Mouse (Mus musculus) heart, postnatal 10 days (tissue): ENCODE measurements around the gene Adam10. TPM values are rescaled to one million over a fixed set of nuclear protein-coding genes. Genes with fewer than 3 reads are reported as not detected.

Experiments used
- DNase-seq, 2 experiments: peaks; one replicate each; pipeline ENCODE4 v3.0.0; 2021
- intact Hi-C: fragments of 180-260 bp; cut with DNase I; formaldehyde crosslinking; loops from one replicate; pipeline ENCODE4 v1.15.1; 2025
- total RNA-seq, 2 experiments: library from RNA; stranded (reverse); gene quantifications; 2 replicates each; pipeline ENCODE4 v1.2.3; 2021

Gene Adam10
- 10 to 100 TPM; 66.0 to 80.3 TPM for total RNA-seq

DNA sequence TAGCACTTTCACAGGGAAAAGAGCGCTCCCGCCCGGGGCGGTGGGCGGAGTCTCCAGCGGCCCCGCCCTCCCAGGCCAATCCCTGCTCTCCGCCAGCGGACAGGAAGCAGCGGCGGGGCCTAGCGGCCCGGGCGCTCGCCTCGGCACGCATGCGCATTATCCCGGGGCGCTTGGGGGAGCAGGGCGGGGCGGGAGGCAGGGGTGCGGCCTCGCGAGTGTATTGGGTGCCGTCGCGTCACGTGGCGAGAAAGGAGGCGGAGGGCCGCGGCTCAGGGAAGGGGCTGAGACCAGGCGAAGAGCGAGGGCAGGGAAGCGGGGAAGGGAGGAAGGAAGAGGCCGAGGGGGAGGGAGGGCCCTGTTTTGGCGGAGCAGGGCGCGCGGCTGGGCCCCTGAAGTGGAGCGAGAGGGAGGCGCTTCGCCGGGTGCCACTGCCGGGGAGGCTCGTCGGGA is at the start of gene Adam10:
Adam10 (plus strand) TSS at position 316 of the 450 bp plus-strand sequence.
- DNase-seq = peak; percentile 99
- intact Hi-C loops = no loop called here

DNA sequence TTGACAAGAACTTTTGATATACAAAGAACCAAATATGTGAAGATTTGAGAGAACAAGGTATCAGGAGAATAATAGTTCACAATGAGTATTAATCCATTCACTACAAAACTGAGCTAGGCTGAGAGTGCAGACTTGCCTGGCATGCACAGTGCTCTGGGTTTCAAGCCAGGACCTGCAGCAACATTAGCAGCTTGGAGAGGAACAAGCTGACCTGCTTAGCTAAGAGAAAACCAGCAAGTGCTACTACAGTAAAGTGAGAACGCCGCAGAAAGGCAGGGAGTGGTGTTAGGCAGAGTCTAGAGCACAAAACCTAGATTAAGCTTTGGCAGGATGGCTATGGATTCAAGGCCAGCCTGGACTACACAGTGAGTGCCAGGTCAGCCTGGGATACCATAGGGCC is 49.1 kb upstream of the Adam10 start:
- intact Hi-C loops = no loop called here
- DNase-seq = no peak

DNA sequence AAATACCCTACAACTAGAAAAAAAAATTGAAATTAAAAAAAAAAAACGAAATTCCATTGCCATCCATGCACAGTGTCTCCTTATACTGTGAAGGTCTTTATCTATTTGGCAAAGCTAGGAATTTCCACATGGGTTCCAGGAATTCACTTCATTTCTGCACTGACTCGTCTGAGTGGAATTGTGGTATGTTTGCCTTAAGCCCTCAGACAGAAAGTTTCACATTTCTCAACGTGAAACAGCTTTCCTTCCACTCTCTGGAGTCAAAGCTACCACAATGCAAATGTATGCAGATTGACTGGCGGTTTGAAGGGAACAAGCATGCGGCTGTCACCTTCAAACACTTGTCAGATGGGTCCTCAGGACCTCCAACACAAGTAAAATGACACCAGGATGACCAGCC is 47.1 kb upstream of the Adam10 start:
- intact Hi-C loops = no loop called here
- DNase-seq = no peak

DNA sequence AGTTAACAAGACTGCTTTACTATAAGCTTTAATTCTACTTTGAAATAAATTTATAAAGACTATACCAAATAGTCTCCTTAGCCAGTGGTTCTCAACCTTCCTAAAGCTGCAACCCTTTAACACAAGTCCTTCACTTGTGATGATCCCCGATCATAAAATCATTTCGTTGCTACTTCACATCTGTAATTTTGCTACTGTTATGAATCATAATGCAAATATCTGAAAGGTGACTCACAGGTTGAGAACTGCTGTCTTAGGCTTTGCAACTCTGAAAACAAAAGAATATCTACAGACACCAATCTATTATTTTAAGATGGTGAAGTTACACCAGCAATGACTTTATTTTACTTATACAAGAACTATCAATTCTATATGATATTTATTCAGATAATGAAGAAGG is 42.0 kb upstream of the Adam10 start:
- intact Hi-C loops = no loop called here
- DNase-seq = no peak

DNA sequence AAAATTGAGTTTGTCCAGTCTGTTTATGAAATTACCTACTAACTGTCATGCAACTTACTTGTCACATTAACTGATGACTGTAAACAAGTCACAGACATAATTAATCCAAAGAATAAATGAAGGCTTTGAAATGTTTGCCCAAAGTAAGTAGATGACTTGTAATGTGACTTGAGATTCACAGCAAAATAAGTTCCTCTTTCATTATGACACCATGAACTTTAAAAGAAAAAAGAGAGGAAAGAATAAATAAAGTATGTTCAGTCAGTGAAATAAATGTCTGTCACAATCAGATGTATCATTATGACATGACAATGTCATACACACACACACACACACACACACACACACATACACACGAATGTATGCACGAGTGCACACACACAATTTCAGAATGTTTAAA is 28.5 kb upstream of the Adam10 start:
- intact Hi-C loops = no loop called here
- DNase-seq = no peak

- intact Hi-C loops = no loop called here
- DNase-seq = no peak
These were observed 27.8 kb upstream of the Adam10 start for GRCm38 (mm10) chr9:70650994-70651393.

GRCm38 (mm10) chr9:70652221-70652620 is 26.6 kb upstream of the Adam10 start:
- DNase-seq = no peak
- intact Hi-C loops = no loop called here

GRCm38 (mm10) chr9:70653875-70654274 is 24.9 kb upstream of the Adam10 start:
- DNase-seq = no peak
- intact Hi-C loops = no loop called here

DNA sequence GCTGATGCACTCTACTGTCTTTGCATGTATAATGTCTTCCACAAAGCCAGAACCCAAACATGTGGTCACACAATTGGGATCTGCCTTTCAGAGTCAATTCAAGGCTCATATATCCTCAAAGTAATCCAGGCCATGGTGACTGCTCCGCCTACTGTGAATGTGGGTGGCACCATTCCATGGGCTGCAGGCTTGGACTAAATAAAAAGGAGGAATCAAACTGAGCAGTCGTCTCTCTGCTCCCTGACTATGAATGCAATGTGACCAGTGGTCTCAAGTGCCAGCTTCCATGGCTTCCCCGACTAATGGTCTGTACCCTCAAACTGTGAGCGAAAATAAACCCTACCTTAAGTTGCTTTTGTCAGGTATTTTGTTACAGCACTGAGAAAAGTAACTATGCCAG is 24.3 kb upstream of the Adam10 start:
- intact Hi-C loops = no loop called here
- no peak for DNase-seq

- DNase-seq = no peak
- intact Hi-C loops = no loop called here
These were observed 23.1 kb upstream of the Adam10 start for GRCm38 (mm10) chr9:70655764-70656129.

DNA sequence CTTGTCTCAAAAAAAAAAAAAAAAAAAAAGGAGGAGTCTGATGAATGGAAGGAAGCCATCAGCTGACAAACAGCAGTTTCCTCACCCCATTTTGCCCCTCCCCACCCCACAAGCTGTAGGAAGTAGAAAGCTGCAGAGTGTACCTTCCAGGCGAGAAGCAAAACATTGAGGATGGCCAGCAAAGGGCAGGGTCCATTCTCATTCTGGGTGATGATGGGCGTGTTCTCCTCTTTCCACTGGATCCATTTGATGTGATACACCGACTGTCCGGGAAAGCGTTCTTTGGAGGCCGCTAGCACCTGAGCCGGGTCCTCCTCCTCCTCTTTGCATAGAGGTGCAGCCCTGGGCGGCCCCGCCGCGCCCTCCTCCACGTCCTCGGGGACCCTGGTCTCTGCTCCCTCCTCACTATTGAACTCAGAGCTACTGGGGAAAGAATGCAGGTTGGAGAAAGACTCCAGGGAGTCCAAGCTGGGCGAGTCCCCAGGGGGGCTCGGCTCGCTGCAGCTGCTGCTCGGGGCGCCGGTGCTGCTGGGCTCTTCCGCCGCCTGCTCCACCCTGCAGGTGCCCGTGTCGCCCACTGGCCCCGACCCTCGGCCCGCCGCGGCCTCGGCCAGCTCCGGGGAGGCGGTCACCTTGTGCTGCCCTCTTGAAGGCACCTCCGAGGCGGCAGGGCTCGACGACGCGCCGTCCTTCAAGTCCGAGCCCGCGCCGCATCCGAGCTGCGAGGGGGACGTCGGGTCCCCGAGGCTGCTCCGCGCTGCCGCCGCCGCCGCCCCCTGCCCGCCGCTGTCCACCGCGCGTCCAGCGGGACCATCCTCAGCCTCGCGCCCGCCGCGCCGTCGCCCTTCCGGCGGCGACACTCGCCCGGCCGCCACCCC is 22.4 kb upstream of the Adam10 start, which contains the start of gene Gm10642:
Gm10642 (plus strand) TSS at position 122 of the 878 bp plus-strand sequence.
- DNase-seq = peak; percentile 63 to 64
- intact Hi-C loops = no loop called here

GRCm38 (mm10) chr9:70657013-70657967 is 21.5 kb upstream of the Adam10 start, which contains the start of gene Mindy2:
Gene Mindy2 (minus strand): TSS chr9:70657174.
- intact Hi-C loops = no loop called here
- DNase-seq = peak; percentile 97 to 98

DNA sequence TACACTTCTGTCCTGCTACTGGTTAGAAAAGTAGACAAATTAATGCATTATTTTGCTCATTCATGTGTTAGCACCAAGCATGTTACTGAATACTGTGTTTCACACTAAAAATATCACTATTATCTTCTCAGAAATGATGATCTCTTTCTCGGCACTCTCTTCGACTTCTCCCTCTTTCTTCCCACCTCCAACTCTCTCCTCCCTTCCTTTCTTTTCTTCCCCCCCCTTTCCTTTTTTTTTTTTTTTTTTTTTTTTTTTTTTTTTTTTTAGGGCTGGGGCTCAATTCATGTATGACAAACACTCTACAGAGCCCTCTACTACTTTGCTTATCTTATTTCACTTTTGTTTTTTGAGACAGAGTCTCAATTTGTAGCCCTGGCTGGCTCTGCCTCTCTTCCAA is 20.5 kb upstream of the Adam10 start:
- no peak for DNase-seq

GRCm38 (mm10) chr9:70664847-70665246 is 13.9 kb upstream of the Adam10 start:
- DNase-seq = no peak
- intact Hi-C loops = loop anchor here (10.0 kb wide), 1 partner anchor 520 kb away; no protein-coding TSS in a partner anchor

More for the DNA sequence above, 20.5 kb upstream of the Adam10 start:
- intact Hi-C loops = no loop called here

- intact Hi-C loops = loop anchor here (10.0 kb wide), 1 partner anchor 519 kb away; no protein-coding TSS in a partner anchor
- no peak for DNase-seq
These were observed 13.2 kb upstream of the Adam10 start for GRCm38 (mm10) chr9:70665372-70666145.

GRCm38 (mm10) chr9:70666811-70667210 is 12.0 kb upstream of the Adam10 start:
- intact Hi-C loops = loop anchor here (10.0 kb wide), 1 partner anchor 518 kb away; no protein-coding TSS in a partner anchor
- DNase-seq = peak in 1 of 2 experiments; percentile 29

DNA sequence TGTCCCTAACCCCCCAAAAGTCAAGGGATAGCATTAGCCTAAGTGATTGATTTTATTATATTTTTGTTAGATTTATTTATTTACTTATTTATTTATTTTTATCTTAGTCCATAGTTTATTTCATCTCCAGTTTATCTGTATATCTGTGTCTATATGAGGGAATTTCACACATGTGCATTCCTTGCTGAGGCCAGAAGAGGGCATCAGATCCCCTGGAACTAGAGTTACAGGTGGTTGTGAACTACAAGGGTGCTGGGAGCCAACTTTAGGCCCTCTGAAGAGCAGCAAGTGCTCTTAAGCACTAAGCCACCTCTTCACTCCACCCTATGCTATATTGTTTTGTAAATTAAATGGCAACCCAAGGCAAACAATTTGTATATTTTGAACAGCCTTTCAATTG is 10.7 kb upstream of the Adam10 start:
- no peak for DNase-seq
- intact Hi-C loops = loop anchor here (10.0 kb wide), 1 partner anchor 517 kb away; no protein-coding TSS in a partner anchor

- intact Hi-C loops = loop anchor here (10.0 kb wide), 1 partner anchor 516 kb away; no protein-coding TSS in a partner anchor
- no peak for DNase-seq
These were observed 9.6 kb upstream of the Adam10 start for GRCm38 (mm10) chr9:70669197-70669596.

DNA sequence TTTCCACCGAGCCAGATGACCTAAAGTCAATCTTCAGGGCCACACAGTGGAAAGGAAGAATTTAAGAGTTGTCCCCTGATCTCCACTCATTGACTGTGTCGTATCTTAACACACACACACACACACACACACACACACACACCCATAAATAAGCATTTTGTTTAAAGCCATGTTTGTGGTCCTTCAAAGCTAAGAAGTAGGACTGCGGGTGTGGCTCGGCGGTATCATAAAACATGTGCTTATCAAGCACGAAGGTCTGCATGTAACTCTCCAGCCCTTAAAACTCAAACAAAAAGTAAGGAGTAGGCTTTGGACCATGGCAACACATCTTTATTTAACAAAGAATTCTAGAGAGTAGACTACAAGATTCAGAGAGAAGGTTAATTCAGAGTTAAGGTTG is 8.4 kb upstream of the Adam10 start:
- intact Hi-C loops = loop anchor here (5.0 kb wide), 2 partner anchors 262 to 1817 kb away; no protein-coding TSS in a partner anchor

DNA sequence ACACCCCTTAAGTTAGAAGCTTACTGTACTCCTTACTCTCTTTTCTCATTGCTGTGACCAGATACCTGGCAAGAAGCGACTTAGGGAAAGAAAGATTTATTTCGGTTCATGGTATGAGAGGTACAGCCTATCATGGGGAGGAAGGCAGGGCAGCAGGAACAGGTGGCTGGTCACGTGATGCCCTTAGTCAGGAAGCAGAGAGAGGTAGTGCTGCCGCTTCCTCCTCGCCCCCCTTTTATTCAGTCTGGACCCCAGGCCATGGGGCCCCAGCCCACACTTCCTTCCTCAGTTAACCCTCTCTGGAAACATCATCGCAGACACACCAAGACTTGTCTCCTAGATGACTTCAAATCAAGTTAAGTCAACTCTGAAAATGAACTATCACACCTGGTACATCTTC is 7.5 kb upstream of the Adam10 start:
- no peak for DNase-seq
- intact Hi-C loops = loop anchor here (5.0 kb wide), 2 partner anchors 261 to 1816 kb away; no protein-coding TSS in a partner anchor

More for the DNA sequence above, 8.4 kb upstream of the Adam10 start:
- no peak for DNase-seq
